Comparison of ENCODE assay signal across 13 mouse cellular contexts in the genomic region with DNA sequence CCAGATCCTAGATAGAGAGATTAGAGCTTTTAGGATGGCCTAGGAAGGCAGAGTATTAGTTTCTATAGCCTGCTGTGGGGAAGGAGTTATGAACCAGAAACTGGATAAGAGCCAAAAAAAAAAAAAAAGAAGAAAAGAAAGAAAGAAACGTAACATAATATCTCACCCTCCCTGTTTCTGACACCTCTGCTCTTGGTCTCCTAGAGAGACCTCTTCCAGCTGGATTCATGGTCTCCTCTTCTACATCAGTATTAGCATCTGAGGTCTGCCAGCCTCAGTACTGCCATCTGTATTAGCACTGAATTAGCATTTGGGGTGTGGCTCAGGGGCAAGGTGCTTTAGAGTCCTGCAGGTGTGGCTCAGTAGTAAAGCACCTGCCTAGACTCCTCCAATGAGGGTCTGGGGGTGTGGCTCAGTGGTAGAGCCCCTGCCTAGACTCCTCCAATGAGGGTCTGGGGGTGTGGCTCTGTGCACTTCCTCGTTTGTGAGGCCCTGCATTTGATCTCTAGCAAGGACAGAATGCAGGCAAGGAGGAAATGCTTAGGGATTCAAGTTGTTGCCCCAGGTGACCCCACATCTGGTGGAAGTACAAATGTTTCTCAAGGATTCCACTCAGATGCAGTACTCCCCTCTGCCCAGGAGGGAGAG. TPM values are rescaled to one million over a fixed set of nuclear protein-coding genes. Genes with fewer than 3 reads are reported as not detected.
DNase-seq lines count a peak whose midpoint lies in the region; ATAC-seq lines count a peak whose summit lies in the region.
"Had no signal": no experiment of that assay in that cellular context is flagged by ENCODE, and none has a peak within 500 bp of the region (broad histone marks: within the 10 kb centered on the region; RNA-seq: fewer than 3 reads in every experiment).

No protein-coding gene starts in this region.

- H3K27me3 ChIP-seq in kidney, embryonic 14.5 days (ENCODE audit: control insufficient read depth, insufficient read depth, low read length): no peaks in the 10 kb centered on the region
- H3K27me3 ChIP-seq: embryonic facial prominence, embryonic 15.5 days; heart, embryonic 13.5 days had no signal

- H3K4me2 ChIP-seq in kidney, embryonic 14.5 days (replicated peaks; ENCODE audit: low read depth, low read length): no peak overlapping the region
- H3K4me2 ChIP-seq: embryonic facial prominence, embryonic 15.5 days; heart, embryonic 13.5 days had no signal

- 33% methylated on average over 2 of the region's 2 CpGs for WGBS in kidney, embryonic 14.5 days
- WGBS in large intestine, adult 2 months: 21% methylated on average over 2 of the region's 2 CpGs

- H3K4me1 ChIP-seq in kidney, embryonic 14.5 days (ENCODE audit: control insufficient read depth, insufficient read depth, low read length): no peaks in the 10 kb centered on the region

- ATAC-seq in kidney, embryonic 14.5 days (ENCODE audit: low FRiP score, low TSS enrichment): peak; percentile 38; the same call in 1 of the 2 replicates
- ATAC-seq: inflammation-experienced regulatory T-cells, adult 6 months had no signal

- H3K36me3 ChIP-seq in kidney, embryonic 14.5 days (ENCODE audit: control insufficient read depth, insufficient read depth, low read length): peaks cover 3% of the 10 kb centered on the region; the same call in 1 of the 2 replicates
- H3K36me3 ChIP-seq: embryonic facial prominence, embryonic 15.5 days had no signal

- no peak overlapping the region for H3K27ac ChIP-seq in kidney, embryonic 14.5 days (ENCODE audit: low read depth, low read length)
- H3K27ac ChIP-seq: embryonic facial prominence, embryonic 15.5 days; heart, embryonic 13.5 days had no signal

- H3K9me3 ChIP-seq in kidney, embryonic 14.5 days (ENCODE audit: control insufficient read depth, low read length): no peaks in the 10 kb centered on the region
- H3K9me3 ChIP-seq: embryonic facial prominence, embryonic 15.5 days; heart, embryonic 13.5 days had no signal

- H3K4me3 ChIP-seq in kidney, embryonic 14.5 days (ENCODE audit: low read length): no peak overlapping the region
- H3K4me3 ChIP-seq: embryonic facial prominence, embryonic 15.5 days; heart, embryonic 13.5 days had no signal

- H3K9ac ChIP-seq in kidney, embryonic 14.5 days (ENCODE audit: low read depth, low read length): no peak overlapping the region
- H3K9ac ChIP-seq: embryonic facial prominence, embryonic 15.5 days; heart, embryonic 13.5 days had no signal

- DNase-seq in kidney, adult 9 months: no peak
- DNase-seq in A20 (ENCODE audit: low read depth, low spot score) (peak; percentile 59), WW6 (ENCODE audit: low read depth, low spot score) (peak; percentile 81)
- peak; percentile 65 for DNase-seq in large intestine, adult 2 months (ENCODE audit: low read depth, low spot score)
- no peak for DNase-seq in left cerebral cortex, adult 9 months (ENCODE audit: low spot score in 2 of 2)
- DNase-seq in adrenal gland, postnatal 10 days: no peak
- DNase-seq in gastrocnemius, adult 18-20 months (ENCODE audit: low spot score): no peak
- DNase-seq: cerebellum, postnatal 25 days had no signal

RNA-seq across cellular contexts. Expression of gene Faap24, which starts 13.8 kb away (rescaled TPM):
- 14.5 and 18.0 TPM in 2 replicates for polyA plus RNA-seq in kidney, embryonic 14.5 days (2014; fragmentation: Nextera tagmentation; extraction: Ambion mirVana)
- polyA plus RNA-seq in large intestine, adult 2 months (2012; rRNA removed): 6.5 and 7.9 TPM in 2 replicates
- 1 to 10 TPM; 5.1 to 6.9 TPM for total RNA-seq in adrenal gland, postnatal 10 days (2021)
- total RNA-seq in gastrocnemius, adult 18-20 months (2021): 1 to 10 TPM in 1 of 2 experiments, under 1 TPM in 1; 0.97 to 1.1 TPM

RNA-seq across cellular contexts. Expression of gene Cep89, which starts 14.0 kb away (rescaled TPM):
- polyA plus RNA-seq in kidney, embryonic 14.5 days (2014; fragmentation: Nextera tagmentation; extraction: Ambion mirVana): 40.2 and 59.9 TPM in 2 replicates
- polyA plus RNA-seq in large intestine, adult 2 months (2012; rRNA removed): 14.6 and 18.0 TPM in 2 replicates
- total RNA-seq in adrenal gland, postnatal 10 days (2021): 10 to 100 TPM; 18.2 to 26.4 TPM
- total RNA-seq in gastrocnemius, adult 18-20 months (2021): 1 to 10 TPM; 4.6 to 5.6 TPM

RNA-seq across cellular contexts. Expression of gene Rhpn2, which starts 48.9 kb away (rescaled TPM):
- polyA plus RNA-seq in kidney, embryonic 14.5 days (2014; fragmentation: Nextera tagmentation; extraction: Ambion mirVana): 10.2 and 15.7 TPM in 2 replicates
- polyA plus RNA-seq in large intestine, adult 2 months (2012; rRNA removed): 27.1 and 41.6 TPM in 2 replicates
- 1 to 10 TPM; 4.2 to 4.5 TPM for total RNA-seq in adrenal gland, postnatal 10 days (2021)
- 1 to 10 TPM; 2.4 to 4.2 TPM for total RNA-seq in gastrocnemius, adult 18-20 months (2021)
- total RNA-seq: hematopoietic stem cell, adult 5-6 weeks had no signal

Comparison
In these comparisons a context has a peak if more than half of its experiments do, and no peak if none do; other contexts are left out.
1. DNase-seq: peak in A20 (single experiment), WW6 (single experiment) and large intestine, adult 2 months (single experiment); none in kidney, adult 9 months (single experiment), left cerebral cortex, adult 9 months (0 of 2), adrenal gland, postnatal 10 days (single experiment) and gastrocnemius, adult 18-20 months (single experiment).